8 mouse cellular contexts compared by ENCODE assay signal in the genomic region with DNA sequence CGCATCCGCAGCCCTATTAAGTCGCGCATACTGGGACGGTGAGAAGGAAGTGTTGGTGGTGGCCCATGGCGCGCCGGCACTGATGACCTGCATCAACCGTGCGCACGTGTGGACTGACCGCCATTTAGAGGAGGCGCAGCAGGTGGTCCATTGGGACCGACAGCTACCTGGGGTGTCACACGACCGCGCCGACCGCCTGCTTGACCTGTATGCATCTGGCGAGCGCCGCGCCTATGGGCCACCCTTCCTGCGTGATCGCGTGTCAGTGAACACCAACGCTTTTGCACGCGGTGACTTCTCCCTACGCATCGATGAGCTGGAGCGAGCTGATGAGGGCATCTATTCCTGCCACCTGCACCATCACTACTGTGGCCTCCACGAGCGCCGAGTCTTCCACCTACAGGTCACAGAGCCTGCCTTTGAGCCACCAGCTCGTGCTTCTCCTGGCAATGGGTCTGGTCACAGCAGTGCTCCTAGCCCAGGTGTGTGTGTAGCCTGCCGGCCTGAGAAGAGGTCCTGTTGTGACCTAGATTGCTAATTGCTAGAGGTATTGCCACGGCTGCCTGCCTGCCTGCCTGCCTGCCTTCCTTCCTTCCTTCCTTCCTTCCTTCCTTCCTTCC. TPM values are rescaled to one million over a fixed set of nuclear protein-coding genes. Genes with fewer than 3 reads are reported as not detected.
DNase-seq lines count a peak whose midpoint lies in the region; ATAC-seq and TF ChIP-seq lines count a peak whose summit lies in the region.

No protein-coding gene starts in this region.

- H3K4me3 ChIP-seq in kidney, embryonic 15.5 days (replicated peaks), result peak overlapping the region; percentile 50
- H3K4me3 ChIP-seq in heart, postnatal 0 days (ENCODE audit: low read depth, low read length), result peak overlapping the region; percentile 46; the same call in 1 of the 2 replicates
- peak overlapping the region; percentile 66 for H3K4me3 ChIP-seq in midbrain, embryonic 10.5 days

- DNase-seq in kidney, adult 11 months, result no peak
- peak; percentile 47 for DNase-seq in cerebellum, adult 8-10 months
- no peak for DNase-seq in heart, postnatal 0 days (ENCODE audit: low spot score)
- DNase-seq in midbrain, embryonic 10.5 days (ENCODE audit: low spot score), result no peak
- DNase-seq in ovary, postnatal 10 days (ENCODE audit: low spot score), result no peak
- no peak for DNase-seq in Muller cell, postnatal 12 days (ENCODE audit: inconsistent ontology term)
- no peak for DNase-seq in left cerebral cortex, postnatal 25 days (ENCODE audit: low spot score in 2 of 2)

- 39% methylated on average over 38 of the region's 38 CpGs for WGBS in kidney, embryonic 15.5 days
- WGBS in heart, postnatal 0 days, result 54% methylated on average over 38 of the region's 38 CpGs
- 36% methylated on average over 38 of the region's 38 CpGs for WGBS in midbrain, embryonic 10.5 days

- peaks cover 50% of the 10 kb centered on the region for H3K4me1 ChIP-seq in kidney, embryonic 15.5 days
- H3K4me1 ChIP-seq in heart, postnatal 0 days (ENCODE audit: control insufficient read depth, insufficient read depth), result peaks cover 18% of the 10 kb centered on the region; the same call in 1 of the 2 replicates
- peaks cover 43% of the 10 kb centered on the region for H3K4me1 ChIP-seq in midbrain, embryonic 10.5 days

- intact Hi-C loops in left cerebral cortex, postnatal 25 days (cut with DNase I), result no loop called here

- no peak for TF ChIP-seq EP300 in heart, postnatal 0 days (IDR thresholded peaks at IDR 0.05; ENCODE audit: low read depth)

- no peak overlapping the region for H3K27ac ChIP-seq in kidney, embryonic 15.5 days
- H3K27ac ChIP-seq in heart, postnatal 0 days (ENCODE audit: low read depth), result no peak overlapping the region
- no peak overlapping the region; the same call in 1 of the 2 replicates for H3K27ac ChIP-seq in midbrain, embryonic 10.5 days (replicated peaks)

- H3K36me3 ChIP-seq in kidney, embryonic 15.5 days, result peaks cover 16% of the 10 kb centered on the region
- no peaks in the 10 kb centered on the region for H3K36me3 ChIP-seq in heart, postnatal 0 days (replicated peaks; ENCODE audit: control insufficient read depth, insufficient read depth, low read length)
- H3K36me3 ChIP-seq in midbrain, embryonic 10.5 days, result peaks cover 28% of the 10 kb centered on the region

- no peak overlapping the region for H3K9ac ChIP-seq in kidney, embryonic 15.5 days
- no peak overlapping the region for H3K9ac ChIP-seq in heart, postnatal 0 days (replicated peaks; ENCODE audit: low read depth, low read length)

- no peaks in the 10 kb centered on the region for H3K27me3 ChIP-seq in kidney, embryonic 15.5 days
- 0 out of 2 replicates have a peak, but pooled peaks cover 6% of the 10 kb centered on the region for H3K27me3 ChIP-seq in heart, postnatal 0 days (ENCODE audit: control insufficient read depth, insufficient read depth, low read length)
- peaks cover 36% of the 10 kb centered on the region for H3K27me3 ChIP-seq in midbrain, embryonic 10.5 days (ENCODE audit: low read depth, poor library complexity, severe bottlenecking)

- no peak; the same call in 1 of the 2 replicates for ATAC-seq in kidney, embryonic 15.5 days (replicated peaks; ENCODE audit: low FRiP score)
- ATAC-seq in heart, postnatal 0 days (ENCODE audit: insufficient read depth, low read depth), result no peak

- H3K9me3 ChIP-seq in kidney, embryonic 15.5 days (replicated peaks), result no peaks in the 10 kb centered on the region
- no peaks in the 10 kb centered on the region for H3K9me3 ChIP-seq in heart, postnatal 0 days (replicated peaks; ENCODE audit: control insufficient read depth, low read length)
- no peaks in the 10 kb centered on the region for H3K9me3 ChIP-seq in midbrain, embryonic 10.5 days (replicated peaks)

- no peak for TF ChIP-seq CTCF in heart, postnatal 0 days (IDR thresholded peaks at IDR 0.05; ENCODE audit: low read depth)

- H3K4me2 ChIP-seq in kidney, embryonic 15.5 days, result peak overlapping the region; percentile 77
- peak overlapping the region; percentile 66 for H3K4me2 ChIP-seq in heart, postnatal 0 days (ENCODE audit: low read depth, low read length)

RNA-seq across cellular contexts. Expression of gene Mxra8, which starts 2.3 kb away (rescaled TPM):
- 90.7 and 106 TPM in 2 replicates for polyA plus RNA-seq in kidney, embryonic 15.5 days (2015; fragmentation: Nextera tagmentation; extraction: Ambion mirVana)
- total RNA-seq in heart, postnatal 0 days (2014; rRNA removed; ENCODE audit: low replicate concordance), result 99.5 and 113 TPM in 2 replicates
- polyA plus RNA-seq in heart, postnatal 0 days (2015; fragmentation: Nextera tagmentation; extraction: Ambion mirVana), result 57.8 and 62.6 TPM in 2 replicates
- 50.7 and 53.1 TPM in 2 replicates for polyA plus RNA-seq in midbrain, embryonic 10.5 days (2016; fragmentation: Nextera tagmentation; extraction: Ambion mirVana)
- total RNA-seq in left cerebral cortex, postnatal 25 days (2021), result 1 to 10 TPM; 7.0 to 8.4 TPM

RNA-seq across cellular contexts. Expression of gene Dvl1, which starts 5.4 kb away (rescaled TPM):
- 5.2 and 5.3 TPM in 2 replicates for polyA plus RNA-seq in kidney, embryonic 15.5 days (2015; fragmentation: Nextera tagmentation; extraction: Ambion mirVana)
- total RNA-seq in heart, postnatal 0 days (2014; rRNA removed; ENCODE audit: low replicate concordance), result 49.5 and 76.4 TPM in 2 replicates
- 2.8 and 2.9 TPM in 2 replicates for polyA plus RNA-seq in heart, postnatal 0 days (2015; fragmentation: Nextera tagmentation; extraction: Ambion mirVana)
- polyA plus RNA-seq in midbrain, embryonic 10.5 days (2016; fragmentation: Nextera tagmentation; extraction: Ambion mirVana), result 5.0 and 5.4 TPM in 2 replicates
- total RNA-seq in left cerebral cortex, postnatal 25 days (2021), result 10 to 100 TPM; 87.9 to 88.0 TPM

RNA-seq across cellular contexts. Expression of gene Aurkaip1, which starts 10.7 kb away (rescaled TPM):
- 149 and 158 TPM in 2 replicates for polyA plus RNA-seq in kidney, embryonic 15.5 days (2015; fragmentation: Nextera tagmentation; extraction: Ambion mirVana)
- total RNA-seq in heart, postnatal 0 days (2014; rRNA removed; ENCODE audit: low replicate concordance), result 122 and 146 TPM in 2 replicates
- 155 TPM in 2 replicates for polyA plus RNA-seq in heart, postnatal 0 days (2015; fragmentation: Nextera tagmentation; extraction: Ambion mirVana)
- 159 and 172 TPM in 2 replicates for polyA plus RNA-seq in midbrain, embryonic 10.5 days (2016; fragmentation: Nextera tagmentation; extraction: Ambion mirVana)
- 100 to 1,000 TPM in 1 of 2 experiments, 10 to 100 TPM in 1; 99.6 to 104 TPM for total RNA-seq in left cerebral cortex, postnatal 25 days (2021)

RNA-seq across cellular contexts. Expression of gene Tas1r3, which starts 21.4 kb away (rescaled TPM):
- polyA plus RNA-seq in kidney, embryonic 15.5 days (2015; fragmentation: Nextera tagmentation; extraction: Ambion mirVana), result 0.18 and 0.19 TPM in 2 replicates
- total RNA-seq in heart, postnatal 0 days (2014; rRNA removed; ENCODE audit: low replicate concordance), result 0.11 and 0.19 TPM in 2 replicates
- polyA plus RNA-seq in heart, postnatal 0 days (2015; fragmentation: Nextera tagmentation; extraction: Ambion mirVana), result 0.04 and 0.05 TPM in 2 replicates
- 0.22 and 0.41 TPM in 2 replicates for polyA plus RNA-seq in midbrain, embryonic 10.5 days (2016; fragmentation: Nextera tagmentation; extraction: Ambion mirVana)
- under 1 TPM; 0.27 to 0.32 TPM for total RNA-seq in left cerebral cortex, postnatal 25 days (2021)

RNA-seq across cellular contexts. Expression of gene Cptp, which starts 27.5 kb away (rescaled TPM):
- 13.0 and 15.2 TPM in 2 replicates for polyA plus RNA-seq in kidney, embryonic 15.5 days (2015; fragmentation: Nextera tagmentation; extraction: Ambion mirVana)
- total RNA-seq in heart, postnatal 0 days (2014; rRNA removed; ENCODE audit: low replicate concordance), result 9.8 and 11.8 TPM in 2 replicates
- polyA plus RNA-seq in heart, postnatal 0 days (2015; fragmentation: Nextera tagmentation; extraction: Ambion mirVana), result 7.0 and 7.2 TPM in 2 replicates
- polyA plus RNA-seq in midbrain, embryonic 10.5 days (2016; fragmentation: Nextera tagmentation; extraction: Ambion mirVana), result 21.6 and 24.6 TPM in 2 replicates
- 10 to 100 TPM; 25.5 to 31.8 TPM for total RNA-seq in left cerebral cortex, postnatal 25 days (2021)
